Mouse (Mus musculus) large intestine, adult 2 months (tissue): Measurements from ENCODE around the gene Etl4. TPM values are rescaled to one million over a fixed set of nuclear protein-coding genes. Genes with fewer than 3 reads are reported as not detected.

Source experiments
- DNase-seq: peaks from one replicate; pipeline ENCODE4 v3.0.0-alpha.2; 2012; ENCODE audit warnings: low read depth, low spot score
- WGBS: fragments of 180-500 bp; shearing (Covaris S2); methylation state at CpG from one replicate; pipeline ENCODE4 v1.1.7; 2018; 5-methylcytosine and 5-hydroxymethylcytosine counted together
- polyA plus RNA-seq: library from polyadenylated mRNA; depleted of rRNA; stranded (reverse); fragments of >200 nt; gene quantifications from 2 replicates; pipeline ENCODE4 v1.2.3, GENCODE M21; 2012

The Etl4 gene
- polyA plus RNA-seq, 1 experiment: 18.2 TPM

GRCm38 (mm10) chr2:20416934-20417614, 507.5 kb downstream of the Etl4 start:
- DNase-seq: no peak
- 46% methylated on average over 8 of the region's 8 CpGs for WGBS

- WGBS: 84% methylated on average over 6 of the region's 6 CpGs
- no peak for DNase-seq
Measured at GRCm38 (mm10) chr2:20417998-20418397, 508.4 kb downstream of the Etl4 start.

DNA sequence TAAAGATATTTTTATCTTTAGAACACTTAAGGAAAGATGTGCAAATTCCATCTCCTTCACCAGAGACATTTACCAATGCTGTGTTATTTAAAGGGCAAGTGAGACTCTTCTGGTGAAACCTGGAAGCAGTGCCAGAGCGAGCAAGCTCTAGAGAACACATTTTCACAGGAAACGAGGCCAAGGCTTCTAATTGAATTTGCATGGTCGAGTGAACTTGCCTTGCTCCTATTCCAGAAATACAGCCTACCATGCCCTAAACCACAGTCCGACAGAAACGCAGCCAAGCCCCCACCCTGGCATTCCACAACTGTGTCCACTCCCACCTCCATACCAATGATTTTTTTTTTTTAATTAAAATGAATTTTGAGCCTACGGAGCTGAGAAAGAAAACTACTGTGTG, 510.4 kb downstream of the Etl4 start:
- DNase-seq: no peak
- WGBS: 64% methylated on average over 6 of the region's 6 CpGs

GRCm38 (mm10) chr2:20422275-20422674, 512.7 kb downstream of the Etl4 start:
- WGBS: 51% methylated on average over 4 of the region's 4 CpGs

GRCm38 (mm10) chr2:20433656-20434055, 524.1 kb downstream of the Etl4 start:
- no peak for DNase-seq
- WGBS: 86% methylated on average over 2 of the region's 2 CpGs

More at GRCm38 (mm10) chr2:20422275-20422674, 512.7 kb downstream of the Etl4 start:
- DNase-seq: no peak

DNA sequence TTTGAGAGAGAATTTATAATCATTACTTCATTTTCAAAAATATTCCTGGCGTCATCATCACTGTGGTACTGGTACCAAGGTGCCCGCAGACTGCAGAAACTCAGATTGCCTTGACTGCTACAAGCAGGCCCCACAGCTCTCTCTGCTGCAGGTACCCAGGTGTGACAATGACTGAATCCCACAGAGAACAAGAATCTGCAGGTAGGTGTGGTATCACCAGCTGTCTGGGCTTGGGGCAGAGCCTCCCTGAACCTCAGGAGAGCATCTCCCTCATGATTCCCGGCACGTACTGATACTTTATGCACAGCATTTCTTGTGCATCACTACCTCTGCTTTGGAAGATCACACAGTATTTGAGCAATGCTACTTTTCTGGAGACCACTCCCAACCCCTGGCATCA, 526.0 kb downstream of the Etl4 start:
- 85% methylated on average over 4 of the region's 4 CpGs for WGBS

DNA sequence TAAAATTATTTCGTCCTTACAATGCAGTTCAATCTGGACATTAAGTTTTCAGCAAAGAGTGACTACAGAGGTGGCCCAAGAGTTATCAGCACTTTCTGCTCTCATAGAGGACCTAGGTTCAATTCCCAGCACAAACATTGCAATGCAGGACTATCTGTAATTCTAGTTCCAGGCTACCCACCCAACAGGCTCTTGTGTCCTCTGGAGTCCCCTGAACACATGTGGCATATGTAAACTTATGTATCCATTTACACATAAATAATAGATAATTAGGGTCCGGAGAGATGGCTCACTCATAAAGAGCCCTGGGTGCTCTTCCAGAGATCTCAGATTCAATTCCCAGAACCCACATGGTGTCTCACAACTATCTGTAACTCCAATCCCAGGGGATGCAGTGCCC, 533.2 kb downstream of the Etl4 start:
- 88% methylated on average over 2 of the region's 2 CpGs for WGBS
- no peak for DNase-seq

More for the DNA sequence above, 526.0 kb downstream of the Etl4 start:
- no peak for DNase-seq

GRCm38 (mm10) chr2:20443671-20444440, 534.3 kb downstream of the Etl4 start:
- 69% methylated on average over 10 of the region's 10 CpGs for WGBS
- DNase-seq: no peak

DNA sequence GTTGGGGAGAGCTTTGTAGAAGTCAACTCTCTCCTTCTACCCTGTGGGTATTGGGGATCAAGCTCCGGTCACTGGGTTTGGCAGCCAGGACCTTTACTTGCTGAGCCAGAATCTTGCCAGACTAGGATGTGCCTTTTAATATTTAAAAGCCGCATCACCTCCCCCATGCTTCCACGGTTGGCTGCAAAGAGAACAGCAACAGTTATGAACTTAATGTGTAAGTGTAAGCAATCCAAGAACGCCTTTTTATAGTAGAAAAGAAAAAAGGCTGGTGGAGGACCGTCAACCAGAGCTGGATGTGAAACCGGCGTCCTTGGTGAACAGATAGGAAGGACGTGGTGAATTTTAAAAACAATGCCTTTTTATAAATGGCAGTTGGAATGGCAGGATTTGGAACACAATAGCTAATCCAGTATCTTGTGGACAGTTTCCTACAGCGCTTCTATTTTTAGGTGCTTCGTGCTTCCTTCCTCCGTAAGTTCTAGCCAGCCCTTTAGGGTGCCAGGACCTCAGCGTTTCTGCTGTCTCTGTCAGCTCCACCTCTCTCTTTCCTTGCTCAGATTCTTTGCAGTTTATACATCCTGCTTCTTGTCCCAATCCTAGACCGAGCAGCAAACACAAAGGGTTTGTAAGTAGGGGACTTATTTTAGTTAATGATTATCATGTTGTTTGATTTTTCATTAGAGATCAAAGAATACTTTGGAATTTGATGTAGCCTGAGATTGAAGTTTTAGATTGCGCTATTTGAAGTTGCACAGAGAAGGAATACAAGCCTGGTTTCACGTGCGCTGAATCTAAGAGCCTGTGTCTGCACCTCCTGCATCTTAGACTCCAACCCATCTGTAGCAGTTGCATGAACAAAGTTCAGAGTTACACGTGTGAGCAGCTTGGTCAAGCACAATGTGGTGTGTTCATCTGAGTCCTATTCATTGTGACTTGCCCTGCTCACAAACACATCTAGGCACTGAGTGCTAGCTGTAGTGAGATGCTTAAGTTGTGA, 535.9 kb downstream of the Etl4 start:
- DNase-seq: no peak
- 31% methylated on average over 17 of the region's 17 CpGs for WGBS

DNA sequence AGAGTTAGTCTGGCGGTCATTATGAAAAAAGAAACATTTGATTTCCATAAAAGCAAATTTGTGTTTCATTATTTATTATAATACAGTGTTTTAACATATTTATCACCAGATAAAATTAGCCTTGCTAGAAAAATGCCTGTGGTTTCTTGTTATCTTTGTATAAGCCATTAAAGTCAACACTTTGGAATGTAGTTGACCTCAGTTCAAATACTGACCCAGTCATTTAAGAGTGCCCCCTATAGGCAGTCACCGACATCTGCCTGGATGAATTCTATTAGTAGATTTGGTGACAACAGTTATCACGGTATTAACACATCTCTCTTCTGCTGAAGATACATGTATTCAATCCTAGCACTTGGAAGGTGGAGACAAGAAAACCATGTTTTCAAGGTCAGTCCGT, 536.6 kb downstream of the Etl4 start:
- 63% methylated on average over 4 of the region's 4 CpGs for WGBS
- DNase-seq: no peak

GRCm38 (mm10) chr2:20450945-20451344, 541.4 kb downstream of the Etl4 start:
- 37% methylated on average over 3 of the region's 3 CpGs for WGBS
- DNase-seq: no peak

DNA sequence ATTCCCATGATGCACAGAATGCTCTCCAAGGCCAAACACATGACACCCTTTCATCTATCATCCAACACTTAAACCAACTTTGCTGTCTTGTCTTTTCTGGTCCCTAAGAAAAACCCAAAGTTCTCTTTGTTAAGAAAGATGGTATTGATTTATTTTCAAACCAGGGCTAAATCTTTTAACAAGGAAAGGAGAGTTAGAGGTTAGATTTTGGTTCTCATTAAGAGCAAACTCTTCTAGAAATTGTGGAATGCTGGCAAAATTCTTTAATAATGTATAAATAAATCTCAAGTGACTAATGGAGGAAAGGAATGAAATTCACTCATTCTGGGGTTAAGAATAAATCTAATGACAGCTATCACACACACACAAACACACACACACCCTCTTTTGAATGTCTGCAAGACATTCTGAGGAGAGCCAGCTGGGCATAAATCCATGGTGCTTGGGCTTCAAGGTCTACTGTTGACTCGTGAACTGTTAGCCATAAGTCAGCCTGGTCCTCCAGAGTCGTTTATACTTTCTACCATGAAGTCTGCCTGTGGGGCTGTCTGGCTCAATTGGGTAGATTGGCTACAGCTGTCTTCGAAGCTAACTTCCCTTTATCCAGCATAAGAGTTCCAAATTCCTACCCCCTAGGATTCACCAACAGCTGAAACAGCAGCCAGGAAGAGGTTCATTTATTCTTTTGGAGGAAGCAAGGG, 544.1 kb downstream of the Etl4 start:
- no peak for DNase-seq
- WGBS: 63% methylated on average over 3 of the region's 3 CpGs

- no peak for DNase-seq
- WGBS: 58% methylated on average over 2 of the region's 2 CpGs
Measured at GRCm38 (mm10) chr2:20479199-20479598, 569.6 kb downstream of the Etl4 start.

GRCm38 (mm10) chr2:20486137-20486788, 576.7 kb downstream of the Etl4 start:
- 51% methylated on average over 2 of the region's 2 CpGs for WGBS
- DNase-seq: no peak

DNA sequence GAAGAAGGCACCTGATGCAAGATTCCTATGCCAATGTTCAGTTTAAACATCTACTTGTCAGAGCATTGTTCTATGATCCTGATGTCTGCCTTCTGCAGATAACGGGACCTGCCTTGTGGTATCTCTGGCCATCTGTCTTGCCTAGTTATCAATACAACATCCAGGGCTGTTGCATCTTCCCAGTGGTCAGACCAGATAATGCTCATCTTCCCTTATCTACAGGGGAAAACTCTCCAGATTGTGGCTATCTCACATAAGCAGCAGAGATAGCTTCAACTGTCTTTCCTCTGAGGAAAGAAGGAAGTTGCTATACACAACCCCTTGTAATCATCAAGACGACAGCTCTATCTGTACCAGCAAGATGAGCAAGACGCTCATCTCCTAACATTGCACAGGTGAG, 579.5 kb downstream of the Etl4 start:
- WGBS: 91% methylated on average over 3 of the region's 3 CpGs
- DNase-seq: no peak

GRCm38 (mm10) chr2:20492125-20492524, 582.5 kb downstream of the Etl4 start:
- 54% methylated on average over 2 of the region's 2 CpGs for WGBS
- DNase-seq: no peak

DNA sequence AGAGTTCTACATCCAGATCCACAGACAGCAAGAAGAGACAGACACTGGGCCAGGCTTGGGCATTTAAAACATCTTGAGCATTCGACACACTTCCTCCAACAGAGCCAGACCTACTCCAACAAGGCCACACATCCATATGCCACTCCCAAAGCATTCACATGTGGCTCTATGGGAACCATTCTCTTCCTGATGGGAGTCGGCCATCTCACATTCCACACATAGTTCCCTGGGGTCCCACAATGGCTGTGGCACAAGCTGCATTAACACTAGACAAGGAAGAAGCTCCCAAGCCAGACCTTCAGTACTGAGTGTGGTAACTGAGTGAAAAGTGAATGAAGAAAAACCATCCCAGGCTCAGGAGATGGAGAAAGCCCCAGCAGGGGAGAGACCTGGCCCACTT, 584.2 kb downstream of the Etl4 start:
- 88% methylated on average over 2 of the region's 2 CpGs for WGBS
- DNase-seq: no peak

- WGBS: 20% methylated on average over 3 of the region's 3 CpGs
- DNase-seq: no peak
Measured at GRCm38 (mm10) chr2:20494666-20495065, 585.1 kb downstream of the Etl4 start.

- no peak for DNase-seq
- 49% methylated on average over 8 of the region's 8 CpGs for WGBS
Measured at GRCm38 (mm10) chr2:20496219-20496800, 586.7 kb downstream of the Etl4 start.
